Comparison of ENCODE assay signal across 20 mouse cellular contexts in the genomic region with DNA sequence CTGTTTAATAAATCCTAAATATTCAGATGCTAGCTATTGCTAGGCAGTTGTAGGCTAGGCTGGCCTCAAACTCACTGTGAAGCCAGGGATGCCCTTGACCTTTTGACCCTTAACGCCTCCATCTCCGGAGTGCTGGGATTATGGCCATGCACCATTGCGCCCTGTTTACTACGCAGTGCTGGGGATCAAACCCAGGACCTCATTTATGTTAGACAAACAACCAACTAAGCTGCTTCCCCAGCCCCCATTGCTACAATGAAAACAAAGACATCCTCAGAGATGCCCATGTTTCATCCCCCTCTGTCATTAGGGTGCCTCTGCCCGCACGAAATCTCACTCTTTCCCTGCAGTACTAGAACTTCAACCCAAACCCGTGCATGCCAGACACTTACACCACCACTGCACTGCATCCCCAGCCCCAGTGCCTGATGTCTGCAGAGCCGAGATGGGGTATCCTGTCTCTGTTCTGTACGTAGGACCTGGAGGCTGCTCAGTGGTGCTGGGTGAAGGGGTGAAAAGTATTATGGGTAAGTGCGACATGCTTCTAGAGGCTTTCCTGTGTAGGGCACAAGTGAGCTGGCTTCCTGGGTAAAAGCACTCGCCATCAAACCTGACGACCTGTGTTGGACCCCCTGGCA. TPM values are rescaled to one million over a fixed set of nuclear protein-coding genes. Genes with fewer than 3 reads are reported as not detected.
DNase-seq lines count a peak whose midpoint lies in the region; ATAC-seq lines count a peak whose summit lies in the region.
"Had no signal": no experiment of that assay in that cellular context is flagged by ENCODE, and none has a peak within 500 bp of the region (broad histone marks: within the 10 kb centered on the region; RNA-seq: fewer than 3 reads in every experiment).

No protein-coding gene starts in this region.

- 81% methylated on average over 12 of the region's 12 CpGs for WGBS in forebrain, embryonic 11.5 days
- 82% methylated on average over 12 of the region's 12 CpGs for WGBS in forebrain, embryonic 10.5 days
- WGBS in hindbrain, embryonic 14.5 days: 78% methylated on average over 12 of the region's 12 CpGs
- 83% methylated on average over 12 of the region's 12 CpGs for whole genome bisulfite sequencing in hindbrain, embryonic 10.5 days
- WGBS in limb, embryonic 15.5 days: 73% methylated on average over 12 of the region's 12 CpGs

- H3K27me3 ChIP-seq in forebrain, embryonic 11.5 days (ENCODE audit: control insufficient read depth, insufficient read depth, low read length): no peaks in the 10 kb centered on the region; the same call in 1 of the 2 replicates
- H3K27me3 ChIP-seq in forebrain, embryonic 10.5 days (ENCODE audit: poor library complexity, severe bottlenecking): peaks cover 12% of the 10 kb centered on the region; the same call in 1 of the 2 replicates
- H3K27me3 ChIP-seq in hindbrain, embryonic 14.5 days (ENCODE audit: control insufficient read depth, insufficient read depth, low read length): 0 out of 2 replicates have a peak, but pooled peaks cover 3% of the 10 kb centered on the region
- H3K27me3 ChIP-seq in hindbrain, embryonic 10.5 days (ENCODE audit: insufficient read depth, poor library complexity, severe bottlenecking): peaks cover 12% of the 10 kb centered on the region
- no peaks in the 10 kb centered on the region for H3K27me3 ChIP-seq in megakaryocyte, embryonic 14.5 days (replicated peaks)
- H3K27me3 ChIP-seq in limb, embryonic 15.5 days: peaks cover 6% of the 10 kb centered on the region; the same call in 1 of the 2 replicates
- H3K27me3 ChIP-seq: heart, embryonic 15.5 days had no signal

- H3K4me2 ChIP-seq in forebrain, embryonic 11.5 days (ENCODE audit: low read depth, low read length, severe bottlenecking): no peak overlapping the region
- H3K4me2 ChIP-seq in hindbrain, embryonic 14.5 days (replicated peaks): no peak overlapping the region
- H3K4me2 ChIP-seq in limb, embryonic 15.5 days: no peak overlapping the region
- H3K4me2 ChIP-seq: embryonic facial prominence, embryonic 13.5 days had no signal

- no peaks in the 10 kb centered on the region for H3K9me3 ChIP-seq in forebrain, embryonic 11.5 days (ENCODE audit: control insufficient read depth, low read length)
- no peaks in the 10 kb centered on the region for H3K9me3 ChIP-seq in forebrain, embryonic 10.5 days
- no peaks in the 10 kb centered on the region for H3K9me3 ChIP-seq in hindbrain, embryonic 14.5 days (ENCODE audit: control insufficient read depth, low read length)
- H3K9me3 ChIP-seq in hindbrain, embryonic 10.5 days: no peaks in the 10 kb centered on the region
- H3K9me3 ChIP-seq in megakaryocyte, embryonic 14.5 days: no peaks in the 10 kb centered on the region
- H3K9me3 ChIP-seq in limb, embryonic 15.5 days: no peaks in the 10 kb centered on the region
- H3K9me3 ChIP-seq: embryonic facial prominence, embryonic 13.5 days; G1E; heart, embryonic 15.5 days had no signal

- H3K9ac ChIP-seq in forebrain, embryonic 11.5 days (ENCODE audit: low read length): no peak overlapping the region
- no peak overlapping the region for H3K9ac ChIP-seq in hindbrain, embryonic 14.5 days
- H3K9ac ChIP-seq in limb, embryonic 15.5 days: 0 out of 2 replicates have a peak overlapping the region, but pooled peaks have one; percentile 2
- H3K9ac ChIP-seq: embryonic facial prominence, embryonic 13.5 days; heart, embryonic 15.5 days had no signal

- peak; percentile 35; the same call in 1 of the 2 replicates for ATAC-seq in forebrain, embryonic 11.5 days (replicated peaks; ENCODE audit: low FRiP score)
- peak; percentile 31; the same call in 1 of the 2 replicates for ATAC-seq in hindbrain, embryonic 14.5 days (ENCODE audit: low FRiP score)
- no peak for ATAC-seq in megakaryocyte, adult 5-6 weeks (ENCODE audit: poor library complexity, severe bottlenecking)
- ATAC-seq in limb, embryonic 15.5 days (ENCODE audit: insufficient number of reproducible peaks, low FRiP score, low TSS enrichment, low read depth): no peak

- no peak for DNase-seq in forebrain, embryonic 11.5 days (ENCODE audit: low spot score)
- DNase-seq in forebrain, embryonic 10.5 days (ENCODE audit: extremely low spot score, low spot score): no peak
- no peak for DNase-seq in hindbrain, embryonic 14.5 days (ENCODE audit: low spot score)
- DNase-seq in hindbrain, embryonic 10.5 days (ENCODE audit: low spot score): no peak
- no peak for DNase-seq in frontal cortex, postnatal 36 days (ENCODE audit: low spot score in 2 of 2)

- H3K27ac ChIP-seq in forebrain, embryonic 11.5 days (ENCODE audit: low read depth, low read length): no peak overlapping the region
- no peak overlapping the region for H3K27ac ChIP-seq in forebrain, embryonic 10.5 days
- H3K27ac ChIP-seq in hindbrain, embryonic 14.5 days: no peak overlapping the region
- H3K27ac ChIP-seq in hindbrain, embryonic 10.5 days: no peak overlapping the region
- H3K27ac ChIP-seq in limb, embryonic 15.5 days: no peak overlapping the region
- H3K27ac ChIP-seq: embryonic facial prominence, embryonic 13.5 days had no signal

- H3K36me3 ChIP-seq in forebrain, embryonic 11.5 days (ENCODE audit: control insufficient read depth, insufficient read depth, low read length): no peaks in the 10 kb centered on the region
- no peaks in the 10 kb centered on the region for H3K36me3 ChIP-seq in forebrain, embryonic 10.5 days (replicated peaks)
- H3K36me3 ChIP-seq in hindbrain, embryonic 14.5 days (replicated peaks; ENCODE audit: control insufficient read depth, insufficient read depth): no peaks in the 10 kb centered on the region
- H3K36me3 ChIP-seq in hindbrain, embryonic 10.5 days: no peaks in the 10 kb centered on the region
- H3K36me3 ChIP-seq in megakaryocyte, embryonic 14.5 days (replicated peaks; ENCODE audit: low read length): peaks cover 55% of the 10 kb centered on the region
- H3K36me3 ChIP-seq in limb, embryonic 15.5 days: no peaks in the 10 kb centered on the region
- H3K36me3 ChIP-seq: embryonic facial prominence, embryonic 13.5 days; G1E; heart, embryonic 15.5 days had no signal

- H3K4me3 ChIP-seq in forebrain, embryonic 11.5 days (ENCODE audit: low read depth, low read length): no peak overlapping the region
- no peak overlapping the region for H3K4me3 ChIP-seq in forebrain, embryonic 10.5 days
- no peak overlapping the region for H3K4me3 ChIP-seq in hindbrain, embryonic 14.5 days (replicated peaks; ENCODE audit: low read length)
- H3K4me3 ChIP-seq in hindbrain, embryonic 10.5 days: no peak overlapping the region
- peak overlapping the region; percentile 23 for H3K4me3 ChIP-seq in megakaryocyte, embryonic 14.5 days (replicated peaks)
- no peak overlapping the region for H3K4me3 ChIP-seq in limb, embryonic 15.5 days
- H3K4me3 ChIP-seq: embryonic facial prominence, embryonic 13.5 days; heart, embryonic 15.5 days had no signal

- no peaks in the 10 kb centered on the region; the same call in 1 of the 2 replicates for H3K4me1 ChIP-seq in forebrain, embryonic 11.5 days (replicated peaks; ENCODE audit: control insufficient read depth, insufficient read depth, low read length)
- H3K4me1 ChIP-seq in forebrain, embryonic 10.5 days: peaks cover 4% of the 10 kb centered on the region; the same call in 1 of the 2 replicates
- H3K4me1 ChIP-seq in hindbrain, embryonic 14.5 days (replicated peaks; ENCODE audit: control insufficient read depth, insufficient read depth, low read length): no peaks in the 10 kb centered on the region
- H3K4me1 ChIP-seq in hindbrain, embryonic 10.5 days (replicated peaks): no peaks in the 10 kb centered on the region
- H3K4me1 ChIP-seq in megakaryocyte, embryonic 14.5 days: peaks cover 93% of the 10 kb centered on the region
- peaks cover 4% of the 10 kb centered on the region for H3K4me1 ChIP-seq in limb, embryonic 15.5 days

RNA-seq across cellular contexts. Expression of a gene that starts 26.4 kb away (rescaled TPM):
- polyA plus RNA-seq in forebrain, embryonic 11.5 days (2014; fragmentation: Nextera tagmentation; extraction: Ambion mirVana): 10.8 and 11.8 TPM in 2 replicates
- polyA plus RNA-seq in forebrain, embryonic 10.5 days (2016; fragmentation: Nextera tagmentation; extraction: Ambion mirVana): 11.2 and 11.5 TPM in 2 replicates
- 3.0 and 3.3 TPM in 2 replicates for polyA plus RNA-seq in hindbrain, embryonic 14.5 days (2014; fragmentation: Nextera tagmentation; extraction: Ambion mirVana)
- 15.9 and 16.6 TPM in 2 replicates for polyA plus RNA-seq in hindbrain, embryonic 10.5 days (2016; fragmentation: Nextera tagmentation; extraction: Ambion mirVana)
- 51.0 and 108 TPM in 2 replicates for polyA plus RNA-seq in megakaryocyte, embryonic 14.5 days (2012; ENCODE audit: insufficient read depth, low replicate concordance)
- 0.22 TPM in 1 of 2 replicates, not detected in the other for total RNA-seq in megakaryocyte, adult 5-6 weeks (2015)
- 0.51 TPM in 1 of 2 replicates, not detected in the other for total RNA-seq in megakaryocyte, adult 5-6 weeks (2017)
- polyA plus RNA-seq in limb, embryonic 15.5 days (2015; fragmentation: Nextera tagmentation; extraction: Ambion mirVana): 17.0 and 20.2 TPM in 2 replicates
- total RNA-seq: G1E; granulocyte monocyte progenitor cell, adult 5-6 weeks; megakaryocyte-erythroid progenitor cell, adult 5-6 weeks had no signal
- polyA plus RNA-seq: CD4-positive, CD25-positive, alpha-beta regulatory T cell, adult 4 months had no signal

RNA-seq across cellular contexts. Expression of a gene that starts 42.6 kb away (rescaled TPM):
- not detected in 2 replicates for polyA plus RNA-seq in forebrain, embryonic 11.5 days (2014; fragmentation: Nextera tagmentation; extraction: Ambion mirVana)
- not detected in 2 replicates for polyA plus RNA-seq in forebrain, embryonic 10.5 days (2016; fragmentation: Nextera tagmentation; extraction: Ambion mirVana)
- 0.37 and 0.55 TPM in 2 replicates for polyA plus RNA-seq in hindbrain, embryonic 14.5 days (2014; fragmentation: Nextera tagmentation; extraction: Ambion mirVana)
- polyA plus RNA-seq in hindbrain, embryonic 10.5 days (2016; fragmentation: Nextera tagmentation; extraction: Ambion mirVana): not detected in 2 replicates
- polyA plus RNA-seq in megakaryocyte, embryonic 14.5 days (2012; ENCODE audit: insufficient read depth, low replicate concordance): 2.7 and 3.5 TPM in 2 replicates
- total RNA-seq in megakaryocyte, adult 5-6 weeks (2015): 0.60 TPM in 1 of 2 replicates, not detected in the other
- total RNA-seq in megakaryocyte, adult 5-6 weeks (2017): not detected in 2 replicates
- polyA plus RNA-seq in limb, embryonic 15.5 days (2015; fragmentation: Nextera tagmentation; extraction: Ambion mirVana): not detected in 2 replicates
- total RNA-seq: adrenal gland, adult 18-20 months; G1E; gastrocnemius, adult 2 months; granulocyte monocyte progenitor cell, adult 5-6 weeks; layer of hippocampus, postnatal 25 days; left cerebral cortex, postnatal 14 days; liver, adult 2 months; megakaryocyte-erythroid progenitor cell, adult 5-6 weeks had no signal
- polyA plus RNA-seq: CD4-positive, CD25-positive, alpha-beta regulatory T cell, adult 4 months; cortical plate, adult 2 months; G1E; liver, adult 2 months had no signal

Comparison
In these comparisons a context has a peak if more than half of its experiments do, and no peak if none do; other contexts are left out.
1. ATAC-seq: peak in forebrain, embryonic 11.5 days (single experiment) and hindbrain, embryonic 14.5 days (single experiment); none in megakaryocyte, adult 5-6 weeks (single experiment) and limb, embryonic 15.5 days (single experiment).